Mouse (Mus musculus) hindbrain, embryonic 16.5 days (tissue): Measurements from ENCODE around the gene Kalrn. TPM values are rescaled to one million over a fixed set of nuclear protein-coding genes. Genes with fewer than 3 reads are reported as not detected.

ENCODE experiments used
- ATAC-seq: fragments of 200-750 bp; cut with Nextera tagmentation; 2 replicates; pipeline ENCODE4 v1.8.0; 2017; ENCODE audit warnings: moderate TSS enrichment, moderate library complexity
- H3K27ac ChIP-seq: fragments of 300-500 bp; sonication (generic); 2 replicates; pipeline ENCODE4 v1.5.1; 2014; ENCODE audit warnings: low read depth, mild to moderate bottlenecking, control low read depth, low read length, moderate library complexity
- H3K27me3 ChIP-seq: fragments of 300-500 bp; sonication (generic); replicated peaks from 2 replicates; pipeline ENCODE4 v1.6.1; 2014; ENCODE audit warnings: low read length; ENCODE audit not compliant: control insufficient read depth, insufficient read depth
- H3K36me3 ChIP-seq: fragments of 300-500 bp; sonication (generic); 2 replicates; pipeline ENCODE4 v1.6.1; 2014; ENCODE audit warnings: mild to moderate bottlenecking, low read length, moderate library complexity, mixed read lengths; ENCODE audit not compliant: control insufficient read depth, insufficient read depth
- H3K4me1 ChIP-seq: fragments of 300-500 bp; sonication (generic); 2 replicates; pipeline ENCODE4 v1.6.1; 2014; ENCODE audit warnings: low read depth, low read length; ENCODE audit not compliant: control insufficient read depth, insufficient read depth
- H3K4me2 ChIP-seq: fragments of 300-500 bp; sonication (generic); 2 replicates; pipeline ENCODE4 v1.6.1; 2014; ENCODE audit warnings: mild to moderate bottlenecking, low read length, control low read depth, moderate library complexity
- H3K4me3 ChIP-seq: fragments of 300-500 bp; sonication (generic); 2 replicates; pipeline ENCODE4 v1.5.1; 2014; ENCODE audit warnings: mild to moderate bottlenecking, low read length, control low read depth, moderate library complexity
- H3K9ac ChIP-seq: fragments of 300-500 bp; sonication (generic); 2 replicates; pipeline ENCODE4 v1.6.1; 2014; ENCODE audit warnings: low read depth, mild to moderate bottlenecking, control low read depth, low read length, moderate library complexity
- H3K9me3 ChIP-seq: fragments of 300-500 bp; sonication (generic); 2 replicates; pipeline ENCODE4 v1.6.1; 2014; ENCODE audit warnings: mild to moderate bottlenecking, low read length, moderate library complexity; ENCODE audit not compliant: control insufficient read depth
- WGBS: fragments of 180-500 bp; shearing (Covaris S2); extraction: QIAGEN DNeasy Blood & Tissue Kit; methylation state at CpG from one replicate; pipeline ENCODE4 v1.1.7; 2014; 5-methylcytosine and 5-hydroxymethylcytosine counted together
- polyA plus RNA-seq: library from polyadenylated mRNA; unstranded; fragments of >200 nt; fragmentation: Nextera tagmentation; extraction: Ambion mirVana; gene quantifications from 2 replicates; pipeline ENCODE4 v1.2.1, GENCODE M21; 2015

Kalrn gene
- polyA plus RNA-seq, 1 experiment from 2014 or later: 20.9 TPM

DNA sequence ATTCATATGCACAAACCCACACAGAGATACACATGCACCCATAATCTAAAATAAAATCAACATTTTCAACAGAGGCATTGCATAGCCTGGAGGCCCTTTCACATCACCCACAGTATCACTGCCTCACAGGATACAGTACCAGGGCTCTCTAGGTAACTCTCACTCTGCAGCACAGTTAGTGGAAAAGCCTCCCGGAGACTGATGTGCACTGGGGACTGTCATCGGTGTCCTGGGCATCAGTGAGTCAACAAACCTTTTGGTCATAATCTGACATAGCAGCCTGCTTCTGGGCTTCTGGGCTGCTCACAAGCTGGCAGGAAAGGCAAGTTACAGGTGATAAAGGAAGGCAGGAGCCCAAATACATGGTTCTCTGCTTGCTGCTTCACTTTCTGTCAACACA lies 31.0 kb downstream of the Kalrn start:
- Histone ChIP-seq H3K4me3 (no peak overlapping the region), H3K4me1 (peaks cover 11% of the 10 kb centered on the region), H3K9ac (no peak overlapping the region), H3K9me3 (no peaks in the 10 kb centered on the region; the same call in 1 of the 2 replicates), H3K27ac (no peak overlapping the region), H3K36me3 (no peaks in the 10 kb centered on the region), H3K27me3 (no peaks in the 10 kb centered on the region), H3K4me2 (no peak overlapping the region)
- ATAC-seq: no peak
- WGBS: 90% methylated on average over 2 of the region's 2 CpGs

DNA sequence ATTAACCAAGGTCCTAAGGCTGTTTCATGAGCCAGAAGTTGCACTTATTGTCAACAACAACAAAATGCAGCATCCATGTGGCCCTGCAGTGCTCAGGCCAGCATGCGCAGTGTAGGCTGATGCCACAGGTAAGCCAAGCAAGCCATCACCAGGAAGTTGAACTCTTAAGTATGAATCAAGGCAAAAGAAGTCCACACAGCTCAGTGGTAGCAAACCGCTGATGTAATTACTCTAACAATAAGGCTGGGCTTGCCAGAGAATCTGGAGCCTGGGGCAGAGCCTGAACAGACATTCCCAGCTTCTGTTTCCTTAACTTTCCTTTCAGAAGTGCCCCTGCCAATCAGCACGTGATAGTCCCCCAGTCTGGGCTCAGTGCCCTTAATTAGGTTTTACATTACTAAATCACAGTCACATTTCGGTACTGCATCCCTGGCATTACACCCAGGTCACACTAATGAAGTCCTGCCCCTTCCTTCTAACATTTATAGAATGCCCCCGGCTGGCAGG lies 34.6 kb downstream of the Kalrn start:
- no peak overlapping the region for H3K9ac ChIP-seq
- H3K36me3 ChIP-seq: no peaks in the 10 kb centered on the region
- H3K4me1 ChIP-seq: peaks cover 17% of the 10 kb centered on the region
- H3K27ac ChIP-seq: no peak overlapping the region
- H3K27me3 ChIP-seq: no peaks in the 10 kb centered on the region
- no peaks in the 10 kb centered on the region; the same call in 1 of the 2 replicates for H3K9me3 ChIP-seq
- WGBS: 49% methylated on average over 5 of the region's 5 CpGs
- no peak overlapping the region for H3K4me3 ChIP-seq
- 0 out of 2 replicates have a peak, but pooled peaks have one; percentile 24 for ATAC-seq
- H3K4me2 ChIP-seq: no peak overlapping the region

DNA sequence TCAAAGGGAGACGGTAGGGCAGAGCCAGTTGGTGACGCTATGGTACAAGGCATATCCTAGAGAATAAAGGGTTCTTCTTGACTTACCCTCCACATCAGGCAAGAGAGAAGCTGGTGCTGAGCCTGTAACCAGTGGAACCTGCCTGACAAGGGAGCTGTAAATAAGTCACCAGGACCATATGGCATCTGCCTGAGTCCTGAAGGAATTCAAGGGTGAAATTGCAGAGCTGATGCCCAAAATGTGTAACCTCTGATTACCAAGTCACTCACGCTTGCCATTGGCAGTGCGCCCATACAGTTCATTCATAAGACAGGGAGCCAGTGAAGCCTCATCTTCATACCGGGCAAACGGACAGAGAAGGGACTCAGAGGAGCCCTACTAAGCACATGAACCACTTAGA lies 37.0 kb downstream of the Kalrn start:
- ATAC-seq: peak; percentile 34; the same call in 1 of the 2 replicates
- H3K9me3 ChIP-seq: no peaks in the 10 kb centered on the region
- H3K27me3 ChIP-seq: no peaks in the 10 kb centered on the region
- H3K4me3 ChIP-seq: no peak overlapping the region
- H3K4me2 ChIP-seq: no peak overlapping the region
- H3K36me3 ChIP-seq: no peaks in the 10 kb centered on the region
- 47% methylated on average over 6 of the region's 6 CpGs for WGBS
- no peak overlapping the region for H3K9ac ChIP-seq
- H3K4me1 ChIP-seq: peaks cover 13% of the 10 kb centered on the region
- no peak overlapping the region for H3K27ac ChIP-seq

DNA sequence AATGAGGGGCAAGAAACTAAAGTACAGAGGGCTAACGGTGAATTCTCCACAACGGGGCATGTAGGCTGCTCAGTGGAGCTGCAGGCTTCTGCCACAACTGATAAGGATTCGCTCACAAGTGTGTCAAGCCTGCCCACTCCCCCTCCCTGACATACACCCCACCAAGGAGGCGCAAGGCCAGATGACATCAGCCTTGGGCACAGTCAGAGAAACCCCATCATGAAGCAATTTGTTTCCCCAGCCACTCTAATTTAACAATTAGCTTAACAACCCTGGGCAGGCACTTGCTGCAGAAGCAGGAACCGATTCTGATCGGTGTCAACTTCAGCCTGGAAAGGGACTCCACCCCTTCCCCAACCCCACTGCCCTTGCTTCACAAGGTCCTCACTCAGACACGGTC lies 38.2 kb downstream of the Kalrn start:
- ATAC-seq: peak; percentile 43

DNA sequence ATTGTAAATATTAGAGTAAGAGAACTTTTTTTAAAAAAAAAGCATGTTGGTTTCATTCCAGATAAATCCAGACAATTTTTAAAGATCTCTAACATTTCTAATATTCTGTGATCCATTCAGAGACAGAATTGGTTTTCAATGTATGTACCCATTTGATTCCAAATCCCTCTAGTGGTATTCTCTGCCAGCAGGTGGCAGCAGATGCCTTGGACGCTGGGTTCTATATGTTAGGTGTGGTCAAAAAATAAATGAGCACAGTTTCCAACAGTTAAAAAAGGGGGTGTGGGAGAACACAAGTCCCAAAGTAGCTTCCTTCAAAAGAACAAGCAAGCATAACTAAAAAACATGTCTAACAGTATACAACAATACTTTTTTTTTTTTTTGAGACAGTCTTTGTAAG lies 41.8 kb downstream of the Kalrn start:
- Histone ChIP-seq H3K4me2 (no peak overlapping the region), H3K4me1 (peaks cover 14% of the 10 kb centered on the region), H3K27ac (no peak overlapping the region), H3K36me3 (no peaks in the 10 kb centered on the region), H3K27me3 (no peaks in the 10 kb centered on the region), H3K9me3 (no peaks in the 10 kb centered on the region), H3K4me3 (no peak overlapping the region), H3K9ac (no peak overlapping the region)
- WGBS: 2% methylated on average over 1 of the region's 1 CpGs
- no peak for ATAC-seq

More for the DNA sequence above, 38.2 kb downstream of the Kalrn start:
- WGBS: 48% methylated on average over 7 of the region's 7 CpGs
- no peaks in the 10 kb centered on the region for H3K9me3 ChIP-seq
- peaks cover 13% of the 10 kb centered on the region for H3K4me1 ChIP-seq
- H3K27me3 ChIP-seq: no peaks in the 10 kb centered on the region
- no peak overlapping the region for H3K4me2 ChIP-seq
- no peak overlapping the region for H3K4me3 ChIP-seq
- H3K27ac ChIP-seq: no peak overlapping the region
- no peak overlapping the region for H3K9ac ChIP-seq
- no peaks in the 10 kb centered on the region for H3K36me3 ChIP-seq

GRCm38 (mm10) chr16:34530029-34530428 lies 43.3 kb downstream of the Kalrn start:
- no peaks in the 10 kb centered on the region for H3K36me3 ChIP-seq
- no peaks in the 10 kb centered on the region for H3K27me3 ChIP-seq
- no peak for ATAC-seq
- WGBS: 82% methylated on average over 5 of the region's 5 CpGs
- H3K9me3 ChIP-seq: no peaks in the 10 kb centered on the region
- peaks cover 5% of the 10 kb centered on the region for H3K4me1 ChIP-seq
- H3K4me2 ChIP-seq: no peak overlapping the region
- H3K27ac ChIP-seq: no peak overlapping the region
- H3K4me3 ChIP-seq: no peak overlapping the region
- no peak overlapping the region for H3K9ac ChIP-seq

DNA sequence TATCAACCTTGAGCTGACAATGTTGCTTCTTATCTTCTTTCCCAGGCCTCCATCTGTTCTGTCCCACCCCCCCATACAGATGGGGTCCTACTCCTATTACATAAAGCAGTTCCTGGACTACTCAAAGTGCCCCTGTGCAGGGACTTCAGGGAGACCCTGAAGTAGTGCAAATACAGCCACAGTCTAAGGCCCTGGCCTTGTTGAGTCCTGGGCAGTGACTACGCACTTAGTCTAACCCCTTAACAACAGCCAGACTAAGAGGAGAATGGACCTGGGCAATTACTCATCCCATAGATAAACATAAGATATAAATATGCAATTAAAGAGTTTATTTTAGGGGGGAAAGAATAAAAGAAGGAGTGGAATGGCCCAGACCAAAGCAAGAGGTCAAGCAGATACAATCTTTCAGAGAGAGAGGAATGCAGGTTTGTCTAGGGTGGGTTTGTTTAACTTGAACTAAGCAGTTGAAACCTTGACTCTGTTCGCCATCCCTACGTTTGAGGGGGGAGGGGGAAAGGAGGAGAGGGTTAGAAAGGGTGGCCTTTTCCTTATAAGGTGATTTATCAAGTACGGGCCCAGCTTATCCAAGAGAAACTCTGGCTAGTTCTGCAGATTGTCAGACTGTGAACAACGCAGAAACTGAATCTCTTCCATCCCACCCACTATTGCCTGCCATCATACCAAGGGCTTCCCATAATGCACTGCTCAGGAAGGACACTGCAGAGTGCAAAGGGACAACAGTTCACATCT lies 44.9 kb downstream of the Kalrn start:
- Histone ChIP-seq H3K4me3 (no peak overlapping the region), H3K4me1 (peaks cover 5% of the 10 kb centered on the region), H3K27ac (no peak overlapping the region), H3K4me2 (no peak overlapping the region), H3K36me3 (no peaks in the 10 kb centered on the region), H3K27me3 (no peaks in the 10 kb centered on the region), H3K9ac (no peak overlapping the region), H3K9me3 (no peaks in the 10 kb centered on the region)
- WGBS: 82% methylated on average over 5 of the region's 5 CpGs
- ATAC-seq: no peak

DNA sequence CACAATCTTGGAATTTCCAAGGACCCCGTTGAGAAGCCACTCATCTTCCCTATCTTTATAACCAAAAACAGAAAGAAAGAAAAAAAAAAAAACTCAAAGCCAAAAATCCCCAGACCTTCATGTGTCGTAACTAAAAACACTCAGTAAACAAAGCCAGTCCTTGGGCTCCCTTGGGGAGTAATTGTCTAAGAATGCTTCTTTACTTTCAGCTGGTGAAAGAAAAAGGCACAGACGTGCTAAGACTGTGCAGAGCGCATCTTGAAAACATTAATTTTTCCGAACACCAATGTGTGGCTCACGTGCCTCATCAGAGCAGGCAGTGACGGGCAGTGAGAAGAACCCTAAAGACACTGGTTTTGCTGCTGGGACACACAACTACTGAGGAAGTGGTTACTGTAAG lies 47.0 kb downstream of the Kalrn start:
- H3K4me1 ChIP-seq: peaks cover 5% of the 10 kb centered on the region
- H3K27me3 ChIP-seq: no peaks in the 10 kb centered on the region
- H3K4me3 ChIP-seq: no peak overlapping the region
- no peak for ATAC-seq
- no peaks in the 10 kb centered on the region for H3K36me3 ChIP-seq
- H3K9me3 ChIP-seq: no peaks in the 10 kb centered on the region
- H3K4me2 ChIP-seq: no peak overlapping the region
- 60% methylated on average over 7 of the region's 7 CpGs for WGBS
- H3K9ac ChIP-seq: no peak overlapping the region
- H3K27ac ChIP-seq: no peak overlapping the region

DNA sequence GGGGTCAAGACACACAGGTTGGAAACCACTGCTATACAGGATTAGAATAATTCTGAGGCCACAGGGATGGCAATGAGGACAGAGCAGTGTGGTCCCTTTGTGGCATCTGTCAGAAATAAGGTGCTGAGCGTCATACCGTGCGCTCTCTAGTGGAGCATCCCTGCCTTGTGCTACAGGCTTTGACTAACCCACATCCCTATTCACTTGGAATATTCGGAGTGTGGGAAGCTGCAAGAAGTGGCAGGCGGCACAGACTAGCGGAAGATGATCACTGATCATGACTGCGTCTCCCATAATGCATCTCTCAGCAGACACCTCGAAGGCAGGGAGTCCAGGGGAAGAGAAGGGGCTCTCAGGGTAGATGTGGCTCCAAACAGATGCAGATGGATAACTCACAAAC lies 47.5 kb downstream of the Kalrn start:
- H3K27me3 ChIP-seq: no peaks in the 10 kb centered on the region
- H3K9ac ChIP-seq: no peak overlapping the region
- H3K27ac ChIP-seq: no peak overlapping the region
- no peaks in the 10 kb centered on the region for H3K36me3 ChIP-seq
- H3K4me3 ChIP-seq: no peak overlapping the region
- H3K9me3 ChIP-seq: no peaks in the 10 kb centered on the region
- no peak overlapping the region for H3K4me2 ChIP-seq
- peaks cover 5% of the 10 kb centered on the region for H3K4me1 ChIP-seq
- 80% methylated on average over 8 of the region's 8 CpGs for WGBS
- peak; percentile 65 for ATAC-seq
